Mouse (Mus musculus) midbrain, postnatal 0 days (tissue): ENCODE data around the gene Hip1r. TPM values are rescaled to one million over a fixed set of nuclear protein-coding genes. Genes with fewer than 3 reads are reported as not detected.

ENCODE experiments used
- ATAC-seq: fragments of 200-750 bp; cut with Nextera tagmentation; 2 replicates; pipeline ENCODE4 v1.8.0; 2017; ENCODE audit warnings: moderate number of reproducible peaks, mild to moderate bottlenecking, moderate TSS enrichment, moderate library complexity; ENCODE audit not compliant: low FRiP score
- DNase-seq: peaks from one replicate; pipeline ENCODE4 v3.0.0-alpha.2; 2015; ENCODE audit warnings: low spot score
- H3K27ac ChIP-seq: fragments of 300-500 bp; sonication (generic); 2 replicates; pipeline ENCODE4 v1.5.1; 2014; ENCODE audit warnings: low read depth, mild to moderate bottlenecking, low read length, mixed read lengths
- H3K27me3 ChIP-seq: fragments of 300-500 bp; sonication (generic); 2 replicates; pipeline ENCODE4 v1.6.1; 2014; ENCODE audit warnings: low read length, control low read depth, mixed read lengths; ENCODE audit not compliant: insufficient read depth
- H3K36me3 ChIP-seq: fragments of 300-500 bp; sonication (generic); 2 replicates; pipeline ENCODE4 v1.6.1; 2014; ENCODE audit warnings: low read length, control low read depth, mixed read lengths; ENCODE audit not compliant: insufficient read depth
- H3K4me1 ChIP-seq: fragments of 300-500 bp; sonication (generic); 2 replicates; pipeline ENCODE4 v1.6.1; 2014; ENCODE audit warnings: mild to moderate bottlenecking, control low read depth, antibody characterized with exemption, low read length, mixed read lengths; ENCODE audit not compliant: insufficient read depth
- H3K4me2 ChIP-seq: fragments of 300-500 bp; sonication (generic); 2 replicates; pipeline ENCODE4 v1.6.1; 2014; ENCODE audit warnings: low read depth, mild to moderate bottlenecking, low read length, mixed read lengths; ENCODE audit not compliant: poor library complexity, severe bottlenecking
- H3K4me3 ChIP-seq: fragments of 300-500 bp; sonication (generic); 2 replicates; pipeline ENCODE4 v1.5.1; 2014; ENCODE audit warnings: low read depth, mild to moderate bottlenecking, low read length, moderate library complexity
- H3K9ac ChIP-seq: fragments of 300-500 bp; sonication (generic); replicated peaks from 2 replicates; pipeline ENCODE4 v1.6.1; 2014; ENCODE audit warnings: mild to moderate bottlenecking, low read length, moderate library complexity, mixed read lengths; ENCODE audit not compliant: poor library complexity, severe bottlenecking
- H3K9me3 ChIP-seq: fragments of 300-500 bp; sonication (generic); 2 replicates; pipeline ENCODE4 v1.6.1; 2016; ENCODE audit warnings: low read length, control low read depth
- CTCF ChIP-seq: IDR thresholded peaks from 2 replicates; pipeline ENCODE4 v1.5.1; 2016; ENCODE audit warnings: antibody characterized with exemption, mild to moderate bottlenecking
- WGBS: fragments of 180-500 bp; shearing (Covaris S2); extraction: QIAGEN DNeasy Blood & Tissue Kit; methylation state at CpG from one replicate; pipeline ENCODE4 v1.1.7; 2014; 5-methylcytosine and 5-hydroxymethylcytosine counted together
- polyA plus RNA-seq: library from polyadenylated mRNA; unstranded; fragments of >200 nt; fragmentation: Nextera tagmentation; extraction: Ambion mirVana; gene quantifications from 2 replicates; pipeline ENCODE4 v1.2.1, GENCODE M21; 2015
- total RNA-seq: library from RNA; depleted of rRNA; stranded (reverse); fragments of >200 nt; gene quantifications from 2 replicates; pipeline ENCODE4 v1.2.3, GENCODE M21; 2014

The Hip1r gene
- total and polyA plus RNA-seq, 2 experiments from 2014 or later, result 25.8 to 45.4 TPM

GRCm38 (mm10) chr5:123952365-123953045 is 20.9 kb upstream of the Hip1r start:
- H3K27ac ChIP-seq, result no peak overlapping the region
- no peaks in the 10 kb centered on the region for H3K36me3 ChIP-seq
- no peaks in the 10 kb centered on the region for H3K4me1 ChIP-seq
- H3K4me2 ChIP-seq, result no peak overlapping the region
- H3K27me3 ChIP-seq, result no peaks in the 10 kb centered on the region
- H3K4me3 ChIP-seq, result no peak overlapping the region
- 63% methylated on average over 5 of the region's 5 CpGs for WGBS
- TF ChIP-seq CTCF, result no peak
- DNase-seq (no peak), ATAC-seq (no peak)
- H3K9me3 ChIP-seq, result no peaks in the 10 kb centered on the region
- H3K9ac ChIP-seq, result no peak overlapping the region

- ATAC-seq (no peak), DNase-seq (no peak)
- Histone ChIP-seq H3K27ac (no peak overlapping the region), H3K36me3 (no peaks in the 10 kb centered on the region), H3K9ac (no peak overlapping the region), H3K4me3 (no peak overlapping the region), H3K27me3 (no peaks in the 10 kb centered on the region), H3K4me1 (no peaks in the 10 kb centered on the region), H3K9me3 (no peaks in the 10 kb centered on the region), H3K4me2 (no peak overlapping the region)
- no peak for TF ChIP-seq CTCF
- 72% methylated on average over 8 of the region's 8 CpGs for WGBS
Observed at GRCm38 (mm10) chr5:123957213-123957612, 16.2 kb upstream of the Hip1r start.

GRCm38 (mm10) chr5:123959018-123959417 is 14.4 kb upstream of the Hip1r start:
- TF ChIP-seq CTCF, result no peak
- Histone ChIP-seq H3K27me3 (no peaks in the 10 kb centered on the region), H3K27ac (no peak overlapping the region), H3K4me1 (no peaks in the 10 kb centered on the region), H3K4me3 (no peak overlapping the region), H3K9me3 (no peaks in the 10 kb centered on the region), H3K36me3 (no peaks in the 10 kb centered on the region), H3K9ac (no peak overlapping the region), H3K4me2 (no peak overlapping the region)
- ATAC-seq (no peak), DNase-seq (no peak)
- 82% methylated on average over 3 of the region's 3 CpGs for WGBS

- H3K4me1 ChIP-seq, result no peaks in the 10 kb centered on the region
- DNase-seq (no peak), ATAC-seq (no peak)
- no peak overlapping the region for H3K4me3 ChIP-seq
- no peak overlapping the region for H3K4me2 ChIP-seq
- no peak for TF ChIP-seq CTCF
- H3K27ac ChIP-seq, result no peak overlapping the region
- H3K27me3 ChIP-seq, result no peaks in the 10 kb centered on the region
- no peak overlapping the region for H3K9ac ChIP-seq
- 74% methylated on average over 8 of the region's 8 CpGs for WGBS
- no peaks in the 10 kb centered on the region for H3K36me3 ChIP-seq
- no peaks in the 10 kb centered on the region for H3K9me3 ChIP-seq
Observed at GRCm38 (mm10) chr5:123960129-123960528, 13.3 kb upstream of the Hip1r start.

- Histone ChIP-seq H3K27me3 (no peaks in the 10 kb centered on the region), H3K4me2 (no peak overlapping the region), H3K4me1 (no peaks in the 10 kb centered on the region), H3K36me3 (no peaks in the 10 kb centered on the region), H3K4me3 (no peak overlapping the region), H3K27ac (no peak overlapping the region), H3K9ac (no peak overlapping the region), H3K9me3 (no peaks in the 10 kb centered on the region)
- 92% methylated on average over 12 of the region's 12 CpGs for WGBS
- ATAC-seq, result no peak
- DNase-seq, result peak; percentile 45
- TF ChIP-seq CTCF, result no peak
Observed at GRCm38 (mm10) chr5:123961046-123961445, 12.4 kb upstream of the Hip1r start.

- no peaks in the 10 kb centered on the region for H3K9me3 ChIP-seq
- 93% methylated on average over 4 of the region's 4 CpGs for whole genome bisulfite sequencing
- H3K9ac ChIP-seq, result no peak overlapping the region
- H3K4me1 ChIP-seq, result no peaks in the 10 kb centered on the region
- TF ChIP-seq CTCF, result no peak
- no peak overlapping the region for H3K4me3 ChIP-seq
- DNase-seq (no peak), ATAC-seq (no peak)
- no peak overlapping the region for H3K4me2 ChIP-seq
- H3K27ac ChIP-seq, result no peak overlapping the region
- no peaks in the 10 kb centered on the region for H3K36me3 ChIP-seq
- H3K27me3 ChIP-seq, result no peaks in the 10 kb centered on the region
Observed at GRCm38 (mm10) chr5:123964208-123964607, 9.2 kb upstream of the Hip1r start.
